Mouse (Mus musculus) liver, embryonic 12.5 days (tissue): ENCODE data around the gene Nfix. TPM values are rescaled to one million over a fixed set of nuclear protein-coding genes. Genes with fewer than 3 reads are reported as not detected.
A peak's percentile ranks its signal among the peaks of the same experiment; 100 is the strongest.

ENCODE experiments used
- ATAC-seq: fragments of 200-750 bp; cut with Nextera tagmentation; 2 replicates; pipeline ENCODE4 v1.8.0; 2017; ENCODE audit warnings: moderate number of reproducible peaks, mild to moderate bottlenecking, moderate library complexity
- H3K27ac ChIP-seq: fragments of 300-500 bp; sonication (generic); 2 replicates; pipeline ENCODE4 v1.5.1; 2016; ENCODE audit warnings: mild to moderate bottlenecking
- H3K27me3 ChIP-seq: fragments of 300-500 bp; sonication (generic); replicated peaks from 2 replicates; pipeline ENCODE4 v1.6.1; 2016; ENCODE audit warnings: mild to moderate bottlenecking, moderate library complexity
- H3K36me3 ChIP-seq: fragments of 300-500 bp; sonication (generic); 2 replicates; pipeline ENCODE4 v1.6.1; 2016; ENCODE audit warnings: mild to moderate bottlenecking, moderate library complexity
- H3K4me1 ChIP-seq: fragments of 300-500 bp; sonication (generic); 2 replicates; pipeline ENCODE4 v1.6.1; 2016
- H3K4me2 ChIP-seq: fragments of 300-500 bp; sonication (generic); 2 replicates; pipeline ENCODE4 v1.6.1; 2016; ENCODE audit warnings: mild to moderate bottlenecking, moderate library complexity
- H3K4me3 ChIP-seq: fragments of 300-500 bp; sonication (generic); 2 replicates; pipeline ENCODE4 v1.5.1; 2016; ENCODE audit warnings: mild to moderate bottlenecking, moderate library complexity
- H3K9ac ChIP-seq: fragments of 300-500 bp; sonication (generic); 2 replicates; pipeline ENCODE4 v1.6.1; 2016; ENCODE audit warnings: mild to moderate bottlenecking, moderate library complexity
- H3K9me3 ChIP-seq: fragments of 300-500 bp; sonication (generic); replicated peaks from 2 replicates; pipeline ENCODE4 v1.6.1; 2016; ENCODE audit warnings: mild to moderate bottlenecking, moderate library complexity
- WGBS: fragments of 180-500 bp; shearing (Covaris S2); methylation state at CpG from one replicate; pipeline ENCODE4 v1.1.7; 2016; ENCODE audit not compliant: insufficient replicate concordance; 5-methylcytosine and 5-hydroxymethylcytosine counted together
- polyA plus RNA-seq: library from polyadenylated mRNA; unstranded; fragments of >200 nt; fragmentation: Nextera tagmentation; extraction: Ambion mirVana; gene quantifications from 2 replicates; pipeline ENCODE4 v1.2.1, GENCODE M21; 2016

Nfix gene
- polyA plus RNA-seq, 1 experiment from 2014 or later = 2.8 TPM

- peaks cover 100% of the 10 kb centered on the region for H3K27me3 ChIP-seq
- peak overlapping the region; percentile 3; the same call in 1 of the 2 replicates for H3K4me3 ChIP-seq
- no peak overlapping the region for H3K9ac ChIP-seq
- no peak for ATAC-seq
- no peaks in the 10 kb centered on the region for H3K9me3 ChIP-seq
- no peak overlapping the region for H3K27ac ChIP-seq
- H3K4me2 ChIP-seq = peak overlapping the region; percentile 37
- H3K36me3 ChIP-seq = no peaks in the 10 kb centered on the region
- WGBS = under 1% methylated on average over 19 of the region's 19 CpGs
- peaks cover 24% of the 10 kb centered on the region for H3K4me1 ChIP-seq
Measured at GRCm38 (mm10) chr8:84773833-84774232, 26.3 kb downstream of the Nfix start.

GRCm38 (mm10) chr8:84773304-84773703 lies 26.8 kb downstream of the Nfix start:
- WGBS = 4% methylated on average over 9 of the region's 9 CpGs
- no peak overlapping the region for H3K27ac ChIP-seq

GRCm38 (mm10) chr8:84772628-84773027 lies 27.5 kb downstream of the Nfix start:
- H3K27ac ChIP-seq = no peak overlapping the region
- 8% methylated on average over 3 of the region's 3 CpGs for WGBS
- no peak overlapping the region for H3K9ac ChIP-seq
- H3K4me2 ChIP-seq = no peak overlapping the region
- no peaks in the 10 kb centered on the region for H3K36me3 ChIP-seq
- no peaks in the 10 kb centered on the region for H3K9me3 ChIP-seq
- peaks cover 99% of the 10 kb centered on the region for H3K27me3 ChIP-seq
- no peak overlapping the region for H3K4me3 ChIP-seq
- peaks cover 24% of the 10 kb centered on the region for H3K4me1 ChIP-seq
- no peak for ATAC-seq

More at GRCm38 (mm10) chr8:84773304-84773703, 26.8 kb downstream of the Nfix start:
- ATAC-seq = no peak
- H3K4me1 ChIP-seq = peaks cover 24% of the 10 kb centered on the region
- peaks cover 100% of the 10 kb centered on the region for H3K27me3 ChIP-seq
- H3K4me2 ChIP-seq = peak overlapping the region; percentile 37
- no peaks in the 10 kb centered on the region for H3K36me3 ChIP-seq
- H3K9me3 ChIP-seq = no peaks in the 10 kb centered on the region
- no peak overlapping the region for H3K9ac ChIP-seq
- H3K4me3 ChIP-seq = peak overlapping the region; percentile 3; the same call in 1 of the 2 replicates

GRCm38 (mm10) chr8:84771941-84772378 lies 28.2 kb downstream of the Nfix start:
- ATAC-seq = no peak
- Histone ChIP-seq H3K27me3 (peaks cover 99% of the 10 kb centered on the region), H3K4me1 (peaks cover 24% of the 10 kb centered on the region), H3K4me2 (peak overlapping the region; percentile 5; the same call in 1 of the 2 replicates), H3K9me3 (no peaks in the 10 kb centered on the region), H3K9ac (no peak overlapping the region), H3K27ac (no peak overlapping the region), H3K4me3 (no peak overlapping the region), H3K36me3 (no peaks in the 10 kb centered on the region)
- 6% methylated on average over 34 of the region's 34 CpGs for WGBS

- no peak overlapping the region for H3K4me2 ChIP-seq
- WGBS = 41% methylated on average over 5 of the region's 5 CpGs
- H3K4me1 ChIP-seq = peaks cover 24% of the 10 kb centered on the region
- H3K36me3 ChIP-seq = no peaks in the 10 kb centered on the region
- H3K27me3 ChIP-seq = peaks cover 99% of the 10 kb centered on the region
- no peak for ATAC-seq
- H3K27ac ChIP-seq = no peak overlapping the region
- no peaks in the 10 kb centered on the region for H3K9me3 ChIP-seq
- H3K4me3 ChIP-seq = no peak overlapping the region
- no peak overlapping the region for H3K9ac ChIP-seq
Measured at GRCm38 (mm10) chr8:84771000-84771687, 29.0 kb downstream of the Nfix start.

GRCm38 (mm10) chr8:84770100-84770953 lies 29.8 kb downstream of the Nfix start:
- no peak for ATAC-seq
- Histone ChIP-seq H3K4me3 (no peak overlapping the region), H3K27me3 (peaks cover 98% of the 10 kb centered on the region)

GRCm38 (mm10) chr8:84769324-84769723 lies 30.8 kb downstream of the Nfix start:
- Histone ChIP-seq H3K36me3 (no peaks in the 10 kb centered on the region), H3K27me3 (peaks cover 98% of the 10 kb centered on the region)
- ATAC-seq = no peak

More at GRCm38 (mm10) chr8:84770100-84770953, 29.8 kb downstream of the Nfix start:
- 41% methylated on average over 12 of the region's 12 CpGs for WGBS
- H3K4me1 ChIP-seq = peaks cover 21% of the 10 kb centered on the region
- H3K4me2 ChIP-seq = no peak overlapping the region
- H3K9me3 ChIP-seq = no peaks in the 10 kb centered on the region
- H3K27ac ChIP-seq = no peak overlapping the region
- H3K36me3 ChIP-seq = no peaks in the 10 kb centered on the region
- H3K9ac ChIP-seq = no peak overlapping the region

GRCm38 (mm10) chr8:84768343-84769095 lies 31.6 kb downstream of the Nfix start:
- H3K4me3 ChIP-seq = no peak overlapping the region
- no peak overlapping the region for H3K9ac ChIP-seq
- ATAC-seq = no peak
- H3K4me2 ChIP-seq = no peak overlapping the region
- no peaks in the 10 kb centered on the region for H3K36me3 ChIP-seq
- no peaks in the 10 kb centered on the region for H3K9me3 ChIP-seq
- WGBS = 77% methylated on average over 14 of the region's 14 CpGs
- peaks cover 98% of the 10 kb centered on the region for H3K27me3 ChIP-seq
- peaks cover 11% of the 10 kb centered on the region for H3K4me1 ChIP-seq
- no peak overlapping the region for H3K27ac ChIP-seq

More at GRCm38 (mm10) chr8:84769324-84769723, 30.8 kb downstream of the Nfix start:
- H3K9me3 ChIP-seq = no peaks in the 10 kb centered on the region
- H3K4me2 ChIP-seq = no peak overlapping the region
- H3K9ac ChIP-seq = no peak overlapping the region
- no peak overlapping the region for H3K4me3 ChIP-seq
- H3K27ac ChIP-seq = no peak overlapping the region
- WGBS = 84% methylated on average over 8 of the region's 8 CpGs
- H3K4me1 ChIP-seq = peaks cover 15% of the 10 kb centered on the region

GRCm38 (mm10) chr8:84767221-84767620 lies 32.9 kb downstream of the Nfix start:
- Histone ChIP-seq H3K27ac (no peak overlapping the region), H3K9ac (no peak overlapping the region), H3K9me3 (no peaks in the 10 kb centered on the region), H3K4me1 (peaks cover 7% of the 10 kb centered on the region), H3K36me3 (no peaks in the 10 kb centered on the region), H3K4me2 (no peak overlapping the region), H3K4me3 (no peak overlapping the region), H3K27me3 (peaks cover 97% of the 10 kb centered on the region)
- ATAC-seq = no peak
- 69% methylated on average over 10 of the region's 10 CpGs for WGBS

GRCm38 (mm10) chr8:84766422-84766821 lies 33.7 kb downstream of the Nfix start:
- no peak overlapping the region for H3K4me3 ChIP-seq
- H3K36me3 ChIP-seq = no peaks in the 10 kb centered on the region
- no peak overlapping the region for H3K4me2 ChIP-seq
- WGBS = 79% methylated on average over 9 of the region's 9 CpGs
- no peak overlapping the region for H3K9ac ChIP-seq
- H3K9me3 ChIP-seq = no peaks in the 10 kb centered on the region
- ATAC-seq = no peak
- peaks cover 3% of the 10 kb centered on the region; the same call in 1 of the 2 replicates for H3K4me1 ChIP-seq
- no peak overlapping the region for H3K27ac ChIP-seq
- peaks cover 97% of the 10 kb centered on the region for H3K27me3 ChIP-seq

- Histone ChIP-seq H3K4me3 (no peak overlapping the region), H3K27me3 (peaks cover 97% of the 10 kb centered on the region), H3K4me2 (no peak overlapping the region), H3K4me1 (no peaks in the 10 kb centered on the region; the same call in 1 of the 2 replicates), H3K9ac (no peak overlapping the region), H3K9me3 (no peaks in the 10 kb centered on the region), H3K27ac (no peak overlapping the region), H3K36me3 (no peaks in the 10 kb centered on the region)
- ATAC-seq = no peak
- 59% methylated on average over 10 of the region's 10 CpGs for WGBS
Measured at GRCm38 (mm10) chr8:84765629-84766028, 34.5 kb downstream of the Nfix start.
